8 mouse cellular contexts compared by ENCODE assay signal in genomic region chr11:46311703-46312522, GRCm38 (mm10). TPM values are rescaled to one million over a fixed set of nuclear protein-coding genes. Genes with fewer than 3 reads are reported as not detected.
DNase-seq lines count a peak whose midpoint lies in the region; ATAC-seq and TF ChIP-seq lines count a peak whose summit lies in the region.

No protein-coding gene starts in this region.

- H3K4me2 ChIP-seq in liver, embryonic 11.5 days, result peak overlapping the region; percentile 82

- no peaks in the 10 kb centered on the region for H3K27me3 ChIP-seq in kidney, adult 2 months (replicated peaks; ENCODE audit: control insufficient read depth, insufficient read depth, low read length)
- H3K27me3 ChIP-seq in liver, embryonic 11.5 days (replicated peaks; ENCODE audit: control insufficient read depth, insufficient read depth, low read length), result 0 out of 2 replicates have a peak, but pooled peaks cover 2% of the 10 kb centered on the region
- H3K27me3 ChIP-seq in testis, adult 2 months (ENCODE audit: control insufficient read depth, insufficient read depth, low read length), result no peaks in the 10 kb centered on the region

- H3K9me3 ChIP-seq in liver, embryonic 11.5 days (ENCODE audit: control insufficient read depth, low read length), result no peaks in the 10 kb centered on the region

- peak; percentile 30 for DNase-seq in left cerebral cortex, adult 11 months (ENCODE audit: low spot score)
- DNase-seq in left cerebral cortex, adult 9 months (ENCODE audit: low spot score in 2 of 2), result no peak
- peak; percentile 70 to 71 for DNase-seq in cerebellum, postnatal 36 days
- DNase-seq in gastrocnemius, postnatal 4 days (ENCODE audit: low spot score in 2 of 2), result peak; percentile 24 to 26
- DNase-seq in kidney, adult 2 months, result peak; percentile 72
- DNase-seq in liver, embryonic 11.5 days (ENCODE audit: low spot score), result peak; percentile 74
- peak; percentile 85 for DNase-seq in naive thymus-derived CD4-positive, alpha-beta T cell, adult 2 months (ENCODE audit: low read depth)

- 1% methylated on average over 71 of the region's 71 CpGs for WGBS in kidney, adult 2 months
- WGBS in liver, embryonic 11.5 days, result under 1% methylated on average over 70 of the region's 71 CpGs

- peak; percentile 87 for ATAC-seq in liver, embryonic 11.5 days (replicated peaks; ENCODE audit: low FRiP score)

- H3K27ac ChIP-seq in kidney, adult 2 months (ENCODE audit: insufficient read depth, low read depth, low read length), result peak overlapping the region; percentile 85
- no peak overlapping the region for H3K27ac ChIP-seq in liver, embryonic 11.5 days (ENCODE audit: low read depth, low read length)
- no peak overlapping the region for H3K27ac ChIP-seq in testis, adult 2 months (ENCODE audit: control insufficient read depth, insufficient read depth, low read depth, low read length)

- peak overlapping the region; percentile 67 for H3K9ac ChIP-seq in liver, embryonic 11.5 days (ENCODE audit: low read depth, low read length)

- no peak for TF ChIP-seq CTCF in kidney, adult 2 months (conservative IDR thresholded peaks at IDR 0.05; ENCODE audit: insufficient read depth, insufficient read length, low read depth, low read length)
- no peak for TF ChIP-seq CTCF in testis, adult 2 months (IDR thresholded peaks at IDR 0.05; ENCODE audit: control insufficient read depth, insufficient read depth, insufficient replicate concordance, low read depth, low read length)

- H3K36me3 ChIP-seq in kidney, adult 2 months (ENCODE audit: control insufficient read depth, insufficient read depth, low read length), result no peaks in the 10 kb centered on the region
- H3K36me3 ChIP-seq in liver, embryonic 11.5 days (ENCODE audit: control insufficient read depth, insufficient read depth, low read length), result no peaks in the 10 kb centered on the region
- H3K36me3 ChIP-seq in testis, adult 2 months (ENCODE audit: control insufficient read depth, insufficient read depth, low read length), result no peaks in the 10 kb centered on the region

- peak overlapping the region; percentile 98 for H3K4me3 ChIP-seq in kidney, adult 2 months (ENCODE audit: insufficient read depth, low read depth, low read length)
- peak overlapping the region; percentile 68 for H3K4me3 ChIP-seq in liver, embryonic 11.5 days (ENCODE audit: low read depth, low read length)
- H3K4me3 ChIP-seq in testis, adult 2 months (ENCODE audit: control insufficient read depth, low read depth, low read length), result peak overlapping the region; percentile 34

- TF ChIP-seq POLR2A in kidney, adult 2 months (IDR thresholded peaks at IDR 0.05; ENCODE audit: low read depth, low read length), result no peak
- TF ChIP-seq POLR2A in testis, adult 2 months (IDR thresholded peaks at IDR 0.05; ENCODE audit: control insufficient read depth, low read depth, low read length), result no peak

- peaks cover 20% of the 10 kb centered on the region; the same call in 1 of the 2 replicates for H3K4me1 ChIP-seq in kidney, adult 2 months (ENCODE audit: control insufficient read depth, insufficient read depth, low read length)
- peaks cover 9% of the 10 kb centered on the region; the same call in 1 of the 2 replicates for H3K4me1 ChIP-seq in liver, embryonic 11.5 days (replicated peaks; ENCODE audit: control insufficient read depth, insufficient read depth, low read length)
- peaks cover 3% of the 10 kb centered on the region for H3K4me1 ChIP-seq in testis, adult 2 months (ENCODE audit: control insufficient read depth, insufficient read depth, low read length)

RNA-seq across cellular contexts. Expression of gene Cyfip2, which starts 0.7 kb away (rescaled TPM):
- 1 to 10 TPM; 2.1 to 2.3 TPM for total RNA-seq in gastrocnemius, postnatal 4 days (2021)
- polyA plus RNA-seq in kidney, adult 2 months (2012; rRNA removed), result 68.4 and 71.1 TPM in 2 replicates
- polyA plus RNA-seq in liver, embryonic 11.5 days (2014; fragmentation: Nextera tagmentation; extraction: Ambion mirVana), result 8.7 and 8.9 TPM in 2 replicates
- 1.6 TPM in 2 replicates for polyA plus RNA-seq in testis, adult 2 months (2012; rRNA removed)

Comparison
In these comparisons a context has a peak if more than half of its experiments do, and no peak if none do; other contexts are left out.
1. DNase-seq: peak in left cerebral cortex, adult 11 months (single experiment), cerebellum, postnatal 36 days (2 of 2), gastrocnemius, postnatal 4 days (2 of 2), kidney, adult 2 months (single experiment), liver, embryonic 11.5 days (single experiment) and naive thymus-derived CD4-positive, alpha-beta T cell, adult 2 months (single experiment); none in left cerebral cortex, adult 9 months (0 of 2).
2. H3K4me3 ChIP-seq: peak in every context shown above with its lines; median percentile 98 in kidney, adult 2 months; 68 in liver, embryonic 11.5 days; 34 in testis, adult 2 months.